In the genomic region with DNA sequence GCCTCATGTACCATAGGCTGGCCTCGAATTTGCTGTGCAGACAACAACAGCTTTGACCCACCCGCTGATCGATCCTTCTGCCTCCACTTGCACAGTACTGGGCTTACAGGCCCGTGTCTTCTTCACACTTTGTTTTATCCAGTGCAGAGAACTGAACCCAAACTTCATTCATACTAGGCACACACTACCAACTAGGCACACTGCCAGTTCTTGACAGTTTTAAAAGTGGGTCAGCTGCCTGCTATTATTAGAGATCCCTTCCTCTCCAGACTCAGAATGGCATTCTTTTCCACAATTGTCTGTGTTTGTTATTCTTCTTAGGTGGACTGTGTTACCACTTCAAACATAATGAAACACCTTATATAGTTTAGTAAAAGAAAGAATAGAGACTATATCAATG, we compare ENCODE assay signal across 10 mouse cellular contexts. TPM values are rescaled to one million over a fixed set of nuclear protein-coding genes. Genes with fewer than 3 reads are reported as not detected.
DNase-seq lines count a peak whose midpoint lies in the region; ATAC-seq and TF ChIP-seq lines count a peak whose summit lies in the region.
"Had no signal": no experiment of that assay in that cellular context is flagged by ENCODE, and none has a peak within 500 bp of the region (broad histone marks: within the 10 kb centered on the region; RNA-seq: fewer than 3 reads in every experiment).

No protein-coding gene starts in this region.

- H3K36me3 ChIP-seq in limb, embryonic 13.5 days: no peaks in the 10 kb centered on the region; the same call in 1 of the 2 replicates
- H3K36me3 ChIP-seq in limb, embryonic 10.5 days: no peaks in the 10 kb centered on the region; the same call in 1 of the 2 replicates
- no peaks in the 10 kb centered on the region for H3K36me3 ChIP-seq in embryonic facial prominence, embryonic 14.5 days (ENCODE audit: control insufficient read depth, insufficient read depth, low read length)
- H3K36me3 ChIP-seq in limb, embryonic 15.5 days: no peaks in the 10 kb centered on the region
- no peaks in the 10 kb centered on the region for H3K36me3 ChIP-seq in thymus, adult 2 months (ENCODE audit: control insufficient read depth, insufficient read depth, low read length)
- H3K36me3 ChIP-seq: limb, embryonic 12.5 days; midbrain, embryonic 12.5 days had no signal

- H3K27me3 ChIP-seq in limb, embryonic 13.5 days: no peaks in the 10 kb centered on the region
- H3K27me3 ChIP-seq in limb, embryonic 10.5 days (ENCODE audit: low read depth, poor library complexity, severe bottlenecking): no peaks in the 10 kb centered on the region
- H3K27me3 ChIP-seq in embryonic facial prominence, embryonic 14.5 days (replicated peaks; ENCODE audit: control insufficient read depth, insufficient read depth, low read length): no peaks in the 10 kb centered on the region
- no peaks in the 10 kb centered on the region for H3K27me3 ChIP-seq in limb, embryonic 15.5 days
- H3K27me3 ChIP-seq in thymus, adult 2 months (ENCODE audit: control insufficient read depth, insufficient read depth, low read length): peaks cover 6% of the 10 kb centered on the region; the same call in 1 of the 2 replicates
- H3K27me3 ChIP-seq: limb, embryonic 12.5 days had no signal

- H3K9ac ChIP-seq in limb, embryonic 13.5 days: no peak overlapping the region
- no peak overlapping the region for H3K9ac ChIP-seq in embryonic facial prominence, embryonic 14.5 days (ENCODE audit: low read depth, low read length)
- H3K9ac ChIP-seq in limb, embryonic 15.5 days: no peak overlapping the region
- H3K9ac ChIP-seq: limb, embryonic 12.5 days; midbrain, embryonic 12.5 days had no signal

- peaks cover 56% of the 10 kb centered on the region for H3K4me1 ChIP-seq in limb, embryonic 13.5 days
- peaks cover 30% of the 10 kb centered on the region for H3K4me1 ChIP-seq in limb, embryonic 10.5 days
- H3K4me1 ChIP-seq in embryonic facial prominence, embryonic 14.5 days (ENCODE audit: control insufficient read depth, insufficient read depth, low read length): peaks cover 4% of the 10 kb centered on the region; the same call in 1 of the 2 replicates
- H3K4me1 ChIP-seq in limb, embryonic 15.5 days: peaks cover 34% of the 10 kb centered on the region
- H3K4me1 ChIP-seq in thymus, adult 2 months (replicated peaks; ENCODE audit: control insufficient read depth, insufficient read depth, low read length): no peaks in the 10 kb centered on the region

- no peaks in the 10 kb centered on the region for H3K9me3 ChIP-seq in limb, embryonic 13.5 days
- no peaks in the 10 kb centered on the region for H3K9me3 ChIP-seq in limb, embryonic 10.5 days (replicated peaks)
- no peaks in the 10 kb centered on the region for H3K9me3 ChIP-seq in embryonic facial prominence, embryonic 14.5 days (ENCODE audit: control insufficient read depth, low read length)
- H3K9me3 ChIP-seq in limb, embryonic 15.5 days: no peaks in the 10 kb centered on the region
- H3K9me3 ChIP-seq: limb, embryonic 12.5 days; midbrain, embryonic 12.5 days had no signal

- 83% methylated on average over 4 of the region's 4 CpGs for WGBS in limb, embryonic 13.5 days
- 86% methylated on average over 4 of the region's 4 CpGs for WGBS in limb, embryonic 10.5 days
- 75% methylated on average over 4 of the region's 4 CpGs for WGBS in embryonic facial prominence, embryonic 14.5 days
- 79% methylated on average over 4 of the region's 4 CpGs for WGBS in limb, embryonic 15.5 days
- 78% methylated on average over 4 of the region's 4 CpGs for WGBS in thymus, adult 2 months

- peak; percentile 31 to 46 for DNase-seq in cerebellum, postnatal 14 days
- no peak for DNase-seq in cerebellum, adult 11 months
- DNase-seq in limb, embryonic 10.5 days (ENCODE audit: low spot score): no peak
- peak; percentile 44 for DNase-seq in embryonic facial prominence, embryonic 14.5 days (ENCODE audit: low spot score)
- no peak for DNase-seq in embryo, embryonic 11 days
- DNase-seq in thymus, adult 2 months: no peak

- no peak for TF ChIP-seq CTCF in thymus, adult 2 months (IDR thresholded peaks at IDR 0.05; ENCODE audit: borderline replicate concordance, control insufficient read depth, extremely low read depth, insufficient read depth, low read length, poor library complexity)

- no peak overlapping the region for H3K4me3 ChIP-seq in limb, embryonic 13.5 days
- H3K4me3 ChIP-seq in limb, embryonic 10.5 days: no peak overlapping the region
- H3K4me3 ChIP-seq in embryonic facial prominence, embryonic 14.5 days (ENCODE audit: low read depth, low read length): no peak overlapping the region
- no peak overlapping the region for H3K4me3 ChIP-seq in limb, embryonic 15.5 days
- H3K4me3 ChIP-seq in thymus, adult 2 months (ENCODE audit: control insufficient read depth, insufficient read depth, low read length): no peak overlapping the region
- H3K4me3 ChIP-seq: limb, embryonic 12.5 days; midbrain, embryonic 12.5 days had no signal

- 0 out of 2 replicates have a peak overlapping the region, but pooled peaks have one; percentile 11 for H3K4me2 ChIP-seq in limb, embryonic 13.5 days (replicated peaks)
- H3K4me2 ChIP-seq in embryonic facial prominence, embryonic 14.5 days (ENCODE audit: low read depth, low read length): no peak overlapping the region
- H3K4me2 ChIP-seq in limb, embryonic 15.5 days: no peak overlapping the region
- H3K4me2 ChIP-seq: limb, embryonic 12.5 days; midbrain, embryonic 12.5 days had no signal

- no peak for TF ChIP-seq POLR2A in thymus, adult 2 months (IDR thresholded peaks at IDR 0.05; ENCODE audit: control insufficient read depth, extremely low read depth, insufficient read depth, low read length, poor library complexity)

- H3K27ac ChIP-seq in limb, embryonic 13.5 days: no peak overlapping the region; the same call in 1 of the 2 replicates
- no peak overlapping the region for H3K27ac ChIP-seq in limb, embryonic 10.5 days
- H3K27ac ChIP-seq in embryonic facial prominence, embryonic 14.5 days (replicated peaks; ENCODE audit: low read depth, low read length): no peak overlapping the region
- H3K27ac ChIP-seq in limb, embryonic 15.5 days: 0 out of 2 replicates have a peak overlapping the region, but pooled peaks have one; percentile 7
- H3K27ac ChIP-seq in thymus, adult 2 months (ENCODE audit: control insufficient read depth, insufficient read depth, low read length): no peak overlapping the region
- H3K27ac ChIP-seq: limb, embryonic 12.5 days; midbrain, embryonic 12.5 days had no signal

- ATAC-seq in limb, embryonic 13.5 days (ENCODE audit: low FRiP score, low read depth): no peak
- ATAC-seq in embryonic facial prominence, embryonic 14.5 days (ENCODE audit: low read depth): no peak
- ATAC-seq in limb, embryonic 15.5 days (ENCODE audit: insufficient number of reproducible peaks, low FRiP score, low TSS enrichment, low read depth): no peak

RNA-seq across cellular contexts. Expression of a gene that starts 5.2 kb away (rescaled TPM):
- 34.5 and 37.0 TPM in 2 replicates for polyA plus RNA-seq in limb, embryonic 13.5 days (2015; fragmentation: Nextera tagmentation; extraction: Ambion mirVana)
- 13.4 and 25.4 TPM in 2 replicates for polyA plus RNA-seq in limb, embryonic 10.5 days (2016; fragmentation: Nextera tagmentation; extraction: Ambion mirVana)
- polyA plus RNA-seq in embryonic facial prominence, embryonic 14.5 days (2014; fragmentation: Nextera tagmentation; extraction: Ambion mirVana): 20.3 and 20.6 TPM in 2 replicates
- polyA plus RNA-seq in limb, embryonic 15.5 days (2015; fragmentation: Nextera tagmentation; extraction: Ambion mirVana): 28.0 and 31.8 TPM in 2 replicates
- 0.48 and 0.55 TPM in 2 replicates for polyA plus RNA-seq in thymus, adult 2 months (2012; rRNA removed)

RNA-seq across cellular contexts. Expression of a gene that starts 15.6 kb away (rescaled TPM):
- polyA plus RNA-seq in limb, embryonic 13.5 days (2015; fragmentation: Nextera tagmentation; extraction: Ambion mirVana): 2.5 and 2.7 TPM in 2 replicates
- 2.5 and 2.8 TPM in 2 replicates for polyA plus RNA-seq in limb, embryonic 10.5 days (2016; fragmentation: Nextera tagmentation; extraction: Ambion mirVana)
- polyA plus RNA-seq in embryonic facial prominence, embryonic 14.5 days (2014; fragmentation: Nextera tagmentation; extraction: Ambion mirVana): 3.1 and 3.3 TPM in 2 replicates
- 2.5 and 3.1 TPM in 2 replicates for polyA plus RNA-seq in limb, embryonic 15.5 days (2015; fragmentation: Nextera tagmentation; extraction: Ambion mirVana)
- polyA plus RNA-seq in thymus, adult 2 months (2012; rRNA removed): 4.9 and 5.6 TPM in 2 replicates

Comparison
In these comparisons a context has a peak if more than half of its experiments do, and no peak if none do; other contexts are left out.
1. DNase-seq: peak in cerebellum, postnatal 14 days (2 of 2) and embryonic facial prominence, embryonic 14.5 days (single experiment); none in cerebellum, adult 11 months (single experiment), limb, embryonic 10.5 days (single experiment), embryo, embryonic 11 days (single experiment) and thymus, adult 2 months (single experiment).